Mouse (Mus musculus): ENCODE results near the gene Tmem221.
A peak's percentile ranks its signal among the peaks of the same experiment; 100 is the strongest.

Tmem221 gene

GRCm38 (mm10) chr8:71579009-71579408, 20.3 kb upstream of the Tmem221 start:
- DNase-seq (ENCODE audit: low spot score in 2 of 2): no peak

- no peak for DNase-seq (ENCODE audit: low spot score in 2 of 2)
Observed at GRCm38 (mm10) chr8:71577856-71578387, 19.3 kb upstream of the Tmem221 start.

GRCm38 (mm10) chr8:71575020-71575419, 16.3 kb upstream of the Tmem221 start:
- no peak for DNase-seq (ENCODE audit: low spot score in 2 of 2)

- no peak for DNase-seq (ENCODE audit: low spot score in 2 of 2)
Observed at GRCm38 (mm10) chr8:71574426-71574825, 15.8 kb upstream of the Tmem221 start.

GRCm38 (mm10) chr8:71572847-71573633, 14.4 kb upstream of the Tmem221 start:
- peak; percentile 68 to 86 for DNase-seq (ENCODE audit: low spot score in 2 of 2)

GRCm38 (mm10) chr8:71572077-71572476, 13.4 kb upstream of the Tmem221 start:
- DNase-seq (ENCODE audit: low spot score in 2 of 2): no peak

GRCm38 (mm10) chr8:71570291-71570954, 11.8 kb upstream of the Tmem221 start:
- DNase-seq (ENCODE audit: low spot score in 2 of 2): peak; percentile 96

GRCm38 (mm10) chr8:71569366-71570290, 11.0 kb upstream of the Tmem221 start:
- peak; percentile 86 to 92 for DNase-seq (ENCODE audit: low spot score in 2 of 2)

- DNase-seq (ENCODE audit: low spot score in 2 of 2): no peak
Observed at GRCm38 (mm10) chr8:71568941-71569340, 10.3 kb upstream of the Tmem221 start.

- DNase-seq (ENCODE audit: low spot score in 2 of 2): peak in 1 of 2 experiments; percentile 69
Observed at GRCm38 (mm10) chr8:71568387-71568937, 9.8 kb upstream of the Tmem221 start, which contains the start of gene Slc27a1. TSS of gene Slc27a1 (plus strand) at chr8:71568882.

GRCm38 (mm10) chr8:71567587-71567986, 8.9 kb upstream of the Tmem221 start:
- no peak for DNase-seq (ENCODE audit: low spot score in 2 of 2)

GRCm38 (mm10) chr8:71566501-71566900, 7.8 kb upstream of the Tmem221 start, which contains the start of gene Nxnl1:
TSS of gene Nxnl1 (minus strand) at chr8:71566601.
- DNase-seq (ENCODE audit: low spot score in 2 of 2): no peak

GRCm38 (mm10) chr8:71563992-71564391, 5.3 kb upstream of the Tmem221 start:
- DNase-seq (ENCODE audit: low spot score in 2 of 2): no peak

- DNase-seq (ENCODE audit: low spot score in 2 of 2): peak in 1 of 2 experiments; percentile 53
Observed at GRCm38 (mm10) chr8:71562751-71563150, 4.1 kb upstream of the Tmem221 start.

GRCm38 (mm10) chr8:71561401-71561800, 2.7 kb upstream of the Tmem221 start:
- peak in 1 of 2 experiments; percentile 41 for DNase-seq (ENCODE audit: low spot score in 2 of 2)

GRCm38 (mm10) chr8:71560765-71561164, 2.1 kb upstream of the Tmem221 start:
- no peak for DNase-seq (ENCODE audit: low spot score in 2 of 2)

GRCm38 (mm10) chr8:71560071-71560470, 1.4 kb upstream of the Tmem221 start:
- DNase-seq (ENCODE audit: low spot score in 2 of 2): no peak

- DNase-seq (ENCODE audit: low spot score in 2 of 2): no peak
Observed at GRCm38 (mm10) chr8:71558958-71559690, 453 bp upstream of the Tmem221 start.

- DNase-seq (ENCODE audit: low spot score in 2 of 2): no peak
Observed at GRCm38 (mm10) chr8:71554644-71555043, 4.0 kb downstream of the Tmem221 start.

- no peak for DNase-seq (ENCODE audit: low spot score in 2 of 2)
Observed at GRCm38 (mm10) chr8:71554001-71554400, 4.7 kb downstream of the Tmem221 start.

- no peak for DNase-seq (ENCODE audit: low spot score in 2 of 2)
Observed at GRCm38 (mm10) chr8:71552770-71553169, 5.9 kb downstream of the Tmem221 start.

All from frontal cortex, postnatal 14 days (tissue).